Mouse (Mus musculus) layer of hippocampus, postnatal 10 days (tissue): ENCODE data around the gene Npw. TPM values are rescaled to one million over a fixed set of nuclear protein-coding genes. Genes with fewer than 3 reads are reported as not detected.

Experiments
- total RNA-seq, 2 experiments: library from RNA; stranded (reverse); gene quantifications; 2 replicates each; pipeline ENCODE4 v1.2.3; 2021

Gene Npw
- total RNA-seq, 2 experiments from 2014 or later: 1.3 to 1.6 TPM

Other genes starting within 250 kb of the Npw start
- 100 to 1,000 TPM; 166 TPM for gene Rnps1, start 243.9 kb downstream of the Npw start, total RNA-seq
- gene Eci1, start 231.8 kb downstream of the Npw start, total RNA-seq: 10 to 100 TPM; 19.2 to 21.1 TPM
- 1 to 10 TPM; 6.9 to 7.5 TPM for gene Dnase1l2, start 215.4 kb downstream of the Npw start, total RNA-seq
- gene E4f1, start 188.1 kb downstream of the Npw start, total RNA-seq: 10 to 100 TPM; 30.0 to 33.3 TPM
- gene Pgp, start 188.1 kb downstream of the Npw start, total RNA-seq: 10 to 100 TPM; 64.7 to 67.9 TPM
- gene Bricd5, start 184.6 kb downstream of the Npw start, total RNA-seq: 1 to 10 TPM in 1 of 2 experiments, under 1 TPM in 1; 0.87 to 1.8 TPM
- gene Mlst8, start 179.4 kb downstream of the Npw start, total RNA-seq: 10 to 100 TPM; 29.1 to 30.8 TPM
- 100 to 1,000 TPM; 170 to 175 TPM for gene Caskin1, start 169.9 kb downstream of the Npw start, total RNA-seq
- gene Traf7, start 130.5 kb downstream of the Npw start, total RNA-seq: 100 to 1,000 TPM; 110 to 112 TPM
- 10 to 100 TPM; 48.9 to 49.0 TPM for gene Rab26, start 124.2 kb downstream of the Npw start, total RNA-seq
- gene Pkd1, start 108.6 kb downstream of the Npw start, total RNA-seq: 10 to 100 TPM; 61.6 to 91.2 TPM
- gene Tsc2, start 25.8 kb downstream of the Npw start, total RNA-seq: 100 to 1,000 TPM; 171 to 176 TPM
- gene Nthl1, start 25.8 kb downstream of the Npw start, total RNA-seq: 1 to 10 TPM; 4.9 to 7.8 TPM
- 10 to 100 TPM; 48.5 to 49.4 TPM for gene Slc9a3r2, start 8.1 kb downstream of the Npw start, total RNA-seq
- 10 to 100 TPM; 40.1 to 43.6 TPM for gene Zfp598, start 11.2 kb upstream of the Npw start, total RNA-seq
- gene Syngr3, start 31.5 kb upstream of the Npw start, total RNA-seq: 100 to 1,000 TPM; 211 to 212 TPM
- 10 to 100 TPM; 19.3 to 22.4 TPM for gene Gfer, start 37.7 kb upstream of the Npw start, total RNA-seq
- 1 to 10 TPM; 4.8 to 5.0 TPM for gene Noxo1, start 37.8 kb upstream of the Npw start, total RNA-seq
- 10 to 100 TPM; 28.5 to 34.3 TPM for gene Tbl3, start 49.2 kb upstream of the Npw start, total RNA-seq
- not detected for gene Rnf151, start 59.6 kb upstream of the Npw start, total RNA-seq
- gene Rps2, start 59.7 kb upstream of the Npw start, total RNA-seq: 100 to 1,000 TPM; 563 to 651 TPM
- 100 to 1,000 TPM; 180 to 197 TPM for gene Ndufb10, start 66.0 kb upstream of the Npw start, total RNA-seq
- gene Rpl3l, start 69.4 kb upstream of the Npw start, total RNA-seq: under 1 TPM; 0.53 to 0.62 TPM
- 10 to 100 TPM; 46.7 to 47.5 TPM for gene Msrb1, start 78.2 kb upstream of the Npw start, total RNA-seq
- under 1 TPM in 1 of 2 experiments, not detected in 1; 0.40 TPM for gene Hs3st6, start 94.5 kb upstream of the Npw start, total RNA-seq
- gene Meiob, start 145.8 kb upstream of the Npw start, total RNA-seq: not detected
- 10 to 100 TPM; 81.5 to 87.7 TPM for gene Hagh, start 181.7 kb upstream of the Npw start, total RNA-seq
- 10 to 100 TPM; 15.6 to 16.2 TPM for gene Fahd1, start 191.9 kb upstream of the Npw start, total RNA-seq
- gene Igfals, start 207.5 kb upstream of the Npw start, total RNA-seq: not detected
- 10 to 100 TPM; 40.4 to 40.5 TPM for gene Nubp2, start 227.9 kb upstream of the Npw start, total RNA-seq
- gene Spsb3, start 228.2 kb upstream of the Npw start, total RNA-seq: 10 to 100 TPM; 36.4 to 36.9 TPM
- 10 to 100 TPM; 61.6 to 62.1 TPM for gene Eme2, start 236.6 kb upstream of the Npw start, total RNA-seq
- 10 to 100 TPM; 74.1 to 77.8 TPM for gene Mrps34, start 236.7 kb upstream of the Npw start, total RNA-seq
- gene Nme3, start 238.0 kb upstream of the Npw start, total RNA-seq: 10 to 100 TPM; 40.8 to 44.2 TPM